Mouse (Mus musculus) kidney, adult 18-20 months (tissue): ENCODE data around the gene Prkar2b.

Experiments used
- DNase-seq: peaks from one replicate; pipeline ENCODE4 v3.0.0; 2021

Prkar2b gene

GRCm38 (mm10) chr12:31913614-31914013 lies 147.5 kb downstream of the Prkar2b start:
- no peak for DNase-seq

GRCm38 (mm10) chr12:31912966-31913551 lies 148.0 kb downstream of the Prkar2b start:
- DNase-seq: no peak
